Mouse (Mus musculus) ES-CJ7 (cell line): Measurements from ENCODE around the gene Cep290.

Source experiments
- DNase-seq: peaks from one replicate; pipeline ENCODE4 v3.0.0; 2011; ENCODE audit warnings: low read depth, low spot score

The Cep290 gene

DNA sequence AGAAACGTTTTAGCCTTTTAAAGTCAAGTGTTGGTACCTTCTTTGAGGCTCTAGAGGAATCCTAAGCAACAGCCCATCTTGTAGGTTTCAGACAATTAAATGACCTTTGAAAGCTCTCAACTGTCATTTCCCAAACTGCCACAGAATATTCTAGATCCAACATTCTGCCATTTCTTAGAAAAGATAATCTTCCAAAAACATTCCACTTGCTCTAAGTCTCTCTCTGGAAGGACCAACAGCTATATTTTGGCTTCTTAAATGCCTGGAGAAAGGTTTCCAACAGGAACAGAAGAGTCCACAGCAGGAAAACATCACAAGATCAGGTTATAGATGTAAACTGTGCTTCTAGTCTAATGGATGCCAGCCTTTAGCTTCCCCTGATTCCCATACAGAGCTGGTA, 103.0 kb downstream of the Cep290 start, which contains the start of the genes 4930430F08Rik and 1700017N19Rik:
Gene 4930430F08Rik (minus strand): TSS at position 101 of the 400 bp plus-strand sequence.
Gene 1700017N19Rik (plus strand): TSS at position 162 of the 400 bp plus-strand sequence.
- no peak for DNase-seq

DNA sequence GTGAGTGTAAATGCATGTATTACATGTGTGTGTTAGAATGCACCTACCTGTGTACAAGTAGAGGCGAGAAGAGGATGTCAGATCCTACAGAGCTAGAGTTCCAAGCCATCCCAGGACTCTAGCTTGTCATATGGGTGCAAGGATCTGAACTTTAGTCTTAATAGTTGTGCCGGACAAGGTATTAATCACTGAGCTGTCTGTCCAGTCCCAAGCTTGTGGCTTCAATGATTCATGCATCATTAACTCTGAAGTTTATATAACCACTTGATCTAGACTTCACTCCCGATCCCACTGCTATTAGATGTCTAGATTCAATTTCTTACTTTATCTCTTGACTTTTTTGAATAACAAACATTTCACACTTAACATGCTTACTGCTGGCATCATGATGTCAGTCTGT, 111.0 kb downstream of the Cep290 start:
- no peak for DNase-seq

DNA sequence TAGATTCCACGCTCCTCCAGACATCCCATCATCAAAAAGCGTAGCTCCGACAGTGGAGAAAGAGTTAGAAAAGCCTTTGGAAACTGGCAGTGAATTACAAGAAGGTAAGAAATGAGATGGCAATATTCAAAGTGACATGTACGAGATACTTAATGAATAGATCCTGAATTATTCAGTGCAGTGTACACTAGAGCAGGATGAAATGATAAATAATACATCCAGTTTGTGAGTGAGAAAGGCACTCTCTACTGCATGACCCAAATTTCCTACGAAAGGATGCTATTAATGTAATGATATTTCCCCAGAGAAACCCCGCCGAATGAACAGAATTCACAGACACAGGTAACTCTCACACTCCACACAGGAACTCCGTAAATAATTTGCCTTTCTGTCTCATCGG, 116.2 kb downstream of the Cep290 start:
- DNase-seq, result no peak

DNA sequence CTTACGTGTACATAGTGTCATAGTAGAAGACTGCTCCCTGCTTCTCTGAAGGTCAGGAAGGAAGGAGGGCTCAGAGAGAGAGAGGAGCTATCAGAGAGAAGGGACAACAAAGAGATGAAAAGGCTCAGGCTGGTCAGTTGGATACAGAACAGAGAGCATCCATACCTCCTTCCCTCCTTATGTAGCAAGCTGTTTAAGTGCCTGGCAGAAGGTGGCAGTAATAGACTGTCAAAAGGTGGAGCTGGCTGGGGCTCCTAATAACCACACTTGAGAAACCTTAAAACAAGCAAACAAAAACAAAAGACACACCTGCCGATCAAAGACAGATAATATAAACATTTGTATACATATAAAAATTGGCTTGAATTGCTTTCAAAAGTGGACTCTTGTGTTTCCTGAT, 116.9 kb downstream of the Cep290 start:
- peak; percentile 7 for DNase-seq

DNA sequence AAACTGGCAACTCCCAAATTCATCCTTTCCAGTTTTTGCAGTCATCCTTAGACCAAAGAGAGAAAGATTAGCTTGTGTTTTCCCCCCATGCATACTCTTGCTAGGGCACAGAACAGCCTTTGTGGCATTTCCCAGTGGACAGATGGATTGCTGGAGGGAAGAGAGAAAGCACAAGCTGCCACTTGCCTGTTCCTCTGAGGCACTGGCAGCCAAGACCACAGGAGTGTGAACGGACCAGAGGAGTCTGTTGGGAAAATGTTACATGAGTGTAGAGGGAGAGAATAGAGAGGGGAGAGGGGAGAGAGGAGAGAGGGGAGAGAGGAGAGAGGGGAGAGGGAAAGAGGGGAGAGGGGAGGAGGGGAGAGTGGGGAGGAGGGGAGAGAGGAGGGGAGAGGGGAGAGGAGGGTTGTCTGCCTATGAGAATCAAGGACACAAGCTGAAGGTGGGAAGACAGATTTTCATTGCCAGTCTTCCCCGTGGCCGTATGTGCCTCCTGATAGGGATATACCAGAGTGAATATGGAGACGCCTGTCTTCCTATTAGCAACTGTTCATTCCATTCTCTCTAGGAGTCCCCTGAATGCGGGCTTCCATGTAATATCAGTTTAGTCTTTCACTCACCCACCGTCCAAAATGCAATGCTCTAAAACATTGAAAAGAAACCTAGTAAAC, 130.0 kb downstream of the Cep290 start:
- DNase-seq, result no peak

DNA sequence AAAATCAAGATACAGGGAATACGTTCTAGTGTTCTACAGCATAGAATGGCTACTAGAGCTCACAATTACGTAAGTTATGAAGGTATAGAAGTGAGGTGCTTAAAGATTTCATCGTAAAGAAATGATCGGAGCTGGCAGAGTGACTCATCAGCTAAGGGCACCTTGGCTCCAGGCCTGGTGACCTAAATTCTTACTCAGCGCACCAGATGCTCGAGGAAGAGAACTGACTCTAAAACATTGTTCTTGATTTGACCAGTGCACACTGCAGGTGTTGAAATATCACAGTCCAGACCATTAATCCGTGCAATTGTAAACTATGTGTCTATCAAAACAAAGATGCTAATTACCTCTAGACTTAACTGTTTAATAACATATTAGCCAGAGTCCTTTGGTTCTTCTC, 132.1 kb downstream of the Cep290 start:
- no peak for DNase-seq

DNA sequence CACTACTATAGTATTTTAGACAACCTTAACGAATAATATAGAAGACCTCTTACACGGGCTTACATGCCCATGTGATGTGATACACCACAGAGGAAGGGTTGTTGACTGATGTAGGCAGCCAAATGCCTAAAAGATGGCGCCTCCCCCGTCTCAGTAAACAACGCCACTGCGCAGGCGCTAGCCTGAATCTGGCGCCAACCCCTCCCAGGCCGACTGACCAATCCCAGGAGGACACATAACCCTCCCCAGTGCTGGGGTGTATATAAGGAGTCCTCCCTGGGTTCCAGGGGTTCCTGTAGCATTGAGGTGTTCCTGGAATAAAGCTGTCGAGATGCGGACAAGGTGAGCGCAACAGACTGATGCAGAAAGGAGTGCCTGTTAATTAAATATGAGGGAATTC, 132.7 kb downstream of the Cep290 start:
- no peak for DNase-seq

DNA sequence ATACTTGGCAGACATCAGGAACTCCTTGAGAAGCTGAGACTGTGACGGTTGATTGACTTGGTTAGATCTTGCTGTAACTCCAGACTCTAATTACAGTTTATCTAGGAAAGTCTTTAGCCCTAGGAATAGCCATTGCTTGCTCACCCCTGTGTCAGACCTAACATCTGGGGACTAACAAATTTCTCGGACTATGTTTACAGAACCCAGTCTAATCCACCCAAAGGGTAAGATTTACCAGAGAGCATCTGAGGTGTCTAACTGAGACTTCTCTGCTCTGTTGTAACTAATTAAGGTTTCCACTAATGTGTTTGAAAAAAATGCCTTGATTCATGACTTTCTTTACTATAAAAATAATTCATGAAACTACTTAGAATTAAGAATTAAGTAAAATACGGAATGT, 135.1 kb downstream of the Cep290 start:
- no peak for DNase-seq
